Mouse (Mus musculus) megakaryocyte, adult 5-6 weeks (primary cell): ENCODE data around the gene Iqcb1. TPM values are rescaled to one million over a fixed set of nuclear protein-coding genes. Genes with fewer than 3 reads are reported as not detected.
"Not testable (repeated sequence)": the region's sequence is repeated elsewhere in the genome, so short reads cannot be mapped to it uniquely, and the experiment has no call there.

Experiments used
- ATAC-seq: 2 replicates; pipeline ENCODE4 v1.8.0; 2016; ENCODE audit warnings: mild to moderate bottlenecking, inconsistent platforms; ENCODE audit not compliant: poor library complexity, severe bottlenecking
- total RNA-seq, 2 experiments: library from RNA; stranded (forward) in 1 of 2; stranded (reverse) in 1 of 2; fragments of 153-499, 151-499 nt in 1 of 2; fragments of 221-1000, 200-1000 nt in 1 of 2; gene quantifications; 2 replicates each; pipeline versions ENCODE4 v1.2.3 to v1.2.4; 2015 to 2017

Gene Iqcb1
- total RNA-seq (2015) (2.8 and 3.7 TPM in 2 replicates), total RNA-seq (2017) (3.6 and 5.5 TPM in 2 replicates)

DNA sequence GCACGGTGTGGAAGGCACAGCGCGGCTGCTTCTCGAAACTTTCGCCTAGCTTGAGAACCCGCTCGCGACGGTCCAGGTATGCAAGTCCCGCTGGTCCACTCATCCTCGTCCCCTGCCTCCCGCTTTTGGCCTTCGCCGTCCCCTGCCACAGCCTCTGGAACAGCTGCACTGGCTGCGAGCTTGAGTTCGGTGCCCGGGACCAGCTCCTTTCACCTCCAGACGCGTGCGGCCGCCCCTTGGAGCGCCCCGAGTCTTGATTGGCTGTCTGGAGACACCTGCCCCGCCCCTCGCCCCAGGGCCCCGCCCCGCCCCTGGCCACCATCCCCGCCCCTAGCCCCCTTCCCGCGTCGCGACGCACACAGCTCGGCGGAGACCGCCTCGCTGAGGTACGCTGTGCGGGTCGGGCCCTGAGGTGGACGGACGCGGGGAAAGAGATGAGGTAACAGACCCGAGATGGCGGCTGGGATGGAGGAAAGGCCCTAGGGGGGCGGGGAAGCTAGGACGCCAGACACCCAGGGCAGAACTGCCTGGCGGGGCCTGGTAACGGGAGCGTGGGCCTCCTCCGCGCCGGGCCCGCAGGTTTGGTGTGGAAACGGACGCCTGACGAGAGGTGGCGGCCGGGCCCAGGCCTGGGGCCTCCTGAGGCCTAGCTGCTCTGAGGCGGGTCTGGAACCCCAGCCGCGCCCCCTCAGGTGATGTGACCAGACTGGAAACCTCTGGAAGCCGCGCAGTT is at the start of gene Iqcb1:
Iqcb1 (plus strand) TSS at position 332 of the 733 bp plus-strand sequence.
- peak; percentile 93 for ATAC-seq

DNA sequence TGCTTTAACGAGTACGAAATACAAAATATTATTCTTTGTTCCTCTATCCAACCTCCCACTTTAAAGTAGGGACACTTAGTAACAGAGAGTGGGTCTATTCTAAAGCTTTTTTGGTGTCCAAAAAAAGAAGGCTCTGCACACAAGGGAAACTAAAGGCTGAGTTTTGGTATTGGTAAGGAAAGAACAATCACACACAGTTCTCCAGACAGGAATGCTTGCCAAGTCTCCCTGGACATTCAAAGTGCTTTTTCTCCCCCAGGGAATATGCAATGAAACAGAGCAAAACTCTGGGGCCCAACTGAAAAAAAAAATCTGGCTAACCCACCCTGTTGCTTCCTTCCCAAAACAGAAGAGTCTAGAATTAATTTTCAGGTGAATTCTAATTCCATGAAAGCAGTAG is 44.0 kb upstream of the Iqcb1 start:
- no peak for ATAC-seq

DNA sequence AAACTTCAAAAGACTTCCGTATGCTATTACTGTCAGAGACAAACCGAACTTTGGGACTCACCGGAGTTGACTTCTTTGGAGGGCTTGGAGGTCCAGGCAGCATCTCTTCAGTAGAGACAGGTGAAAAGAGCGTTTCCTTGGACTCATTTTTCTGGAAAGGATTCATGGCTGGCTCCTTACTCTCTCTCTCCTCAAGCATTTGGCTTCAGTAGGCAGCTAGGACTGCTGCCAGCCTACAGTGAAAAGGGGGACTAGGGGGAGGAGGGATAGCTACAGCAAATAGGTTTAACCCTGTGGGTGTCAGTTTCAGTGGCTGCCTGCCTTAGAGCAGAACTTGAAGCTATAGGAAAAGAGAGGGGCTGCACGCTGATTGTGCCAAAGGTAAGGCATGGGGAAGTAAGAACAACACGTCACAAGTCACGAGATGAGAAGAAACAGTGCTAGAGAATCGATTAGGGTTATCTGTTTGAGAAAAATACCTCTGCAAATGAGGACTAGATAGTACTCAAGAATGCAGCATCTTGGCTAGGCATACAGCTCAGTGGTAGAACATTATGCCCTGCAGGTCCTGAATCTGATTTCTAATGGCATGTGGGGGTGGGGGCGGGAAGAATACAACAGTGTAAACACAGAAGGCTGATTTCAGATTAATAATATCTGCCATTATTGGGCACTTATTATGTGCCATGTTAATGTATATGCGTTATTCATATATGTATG is 43.4 kb upstream of the Iqcb1 start, which contains the start of gene Slc15a2:
Slc15a2 (minus strand) TSS at position 369 of the 720 bp plus-strand sequence.
- ATAC-seq: no peak

DNA sequence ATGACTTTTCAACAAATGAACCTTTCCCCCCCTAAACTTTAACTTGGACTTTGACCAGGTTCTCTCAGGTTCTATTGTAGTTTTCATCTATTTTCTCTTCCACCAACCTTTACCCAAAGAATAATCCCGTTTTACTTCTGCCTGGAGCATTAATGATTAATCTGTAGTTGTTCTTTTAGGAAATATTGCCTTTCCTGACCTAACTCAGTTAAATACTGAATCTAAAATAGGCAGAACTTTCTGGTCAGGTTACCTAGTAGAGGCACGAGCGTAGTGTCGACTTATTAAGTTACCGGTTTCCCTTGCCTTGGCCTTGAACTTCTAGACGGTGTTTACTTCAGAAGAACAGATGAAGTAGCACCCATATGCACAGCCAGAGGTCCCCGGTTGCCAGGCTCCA is 41.7 kb upstream of the Iqcb1 start:
- no peak for ATAC-seq

DNA sequence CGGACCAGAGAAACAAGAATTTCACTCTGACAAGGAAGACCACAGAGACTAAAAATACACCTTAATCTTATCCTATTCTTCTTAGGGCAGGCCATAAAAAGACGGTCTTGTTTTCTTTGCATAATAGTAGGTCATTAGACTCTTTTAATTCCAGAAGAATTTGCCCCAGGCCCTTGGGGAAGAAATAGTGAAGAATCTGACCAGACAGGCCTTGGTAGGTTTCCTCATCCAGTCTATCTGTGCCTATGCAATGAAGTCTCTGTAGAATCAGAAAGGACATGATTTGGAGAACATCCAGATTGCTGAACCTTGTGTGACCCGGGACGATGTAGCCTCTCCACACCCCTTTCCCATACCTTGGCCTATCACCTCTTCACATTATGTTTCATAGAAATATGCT is 38.0 kb upstream of the Iqcb1 start:
- ATAC-seq: no peak

DNA sequence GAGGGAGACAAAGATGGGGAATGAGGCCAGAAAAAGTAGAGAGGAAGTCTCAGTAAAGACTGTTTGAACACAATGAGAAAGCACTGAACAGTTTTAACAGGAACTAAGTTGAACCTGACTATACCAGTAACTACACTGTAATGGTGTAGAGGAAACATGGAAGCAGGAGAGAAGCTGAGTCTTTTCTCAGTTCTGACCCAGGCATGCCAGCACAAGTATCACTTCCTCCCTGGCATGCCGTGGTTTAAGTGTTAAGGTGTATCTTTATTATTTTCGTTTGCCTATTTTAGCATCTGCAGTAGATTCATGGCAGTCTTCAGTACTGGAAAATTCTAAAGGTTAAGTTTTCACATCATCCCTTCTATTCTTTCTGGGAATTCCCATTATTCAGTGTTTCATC is 33.2 kb upstream of the Iqcb1 start:
- peak; percentile 35; the same call in 1 of the 2 replicates for ATAC-seq

DNA sequence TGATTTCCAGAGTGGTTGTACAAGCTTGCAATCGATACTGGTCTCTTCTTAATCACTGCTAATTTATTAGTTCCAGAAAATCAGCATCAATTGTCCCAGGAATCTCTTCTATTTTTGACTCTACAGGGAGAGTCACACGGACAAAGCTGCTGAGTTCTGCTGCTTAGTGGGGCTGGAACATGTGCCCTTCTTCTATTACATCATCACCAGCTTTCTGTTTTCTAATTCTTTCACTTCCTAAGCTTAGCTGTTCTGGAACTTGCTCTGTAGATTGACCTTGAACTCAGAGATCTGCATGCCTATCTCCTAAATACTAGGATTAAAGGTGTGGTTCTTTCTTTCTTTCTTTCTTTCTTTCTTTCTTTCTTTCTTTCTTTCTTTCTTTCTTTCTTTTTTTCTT is 29.9 kb upstream of the Iqcb1 start:
- no peak for ATAC-seq

DNA sequence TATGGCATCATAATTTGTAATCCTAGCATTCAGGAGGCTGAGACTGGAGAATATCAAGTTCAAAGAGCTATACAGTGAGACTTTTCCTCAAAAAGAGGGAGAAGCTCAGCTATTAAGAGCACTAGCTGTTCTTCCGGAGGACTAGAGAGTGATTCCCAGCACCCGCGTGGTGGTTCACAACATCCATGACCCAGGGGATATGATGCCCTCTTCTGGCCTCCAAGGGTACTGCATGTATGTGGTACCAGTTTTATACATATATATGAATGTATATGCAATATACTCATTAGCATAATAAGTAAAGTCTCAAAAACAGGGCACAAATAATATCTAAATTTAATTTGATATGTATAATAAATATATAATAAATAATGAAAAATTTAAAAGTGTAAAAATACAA is 25.8 kb upstream of the Iqcb1 start:
- no peak for ATAC-seq

DNA sequence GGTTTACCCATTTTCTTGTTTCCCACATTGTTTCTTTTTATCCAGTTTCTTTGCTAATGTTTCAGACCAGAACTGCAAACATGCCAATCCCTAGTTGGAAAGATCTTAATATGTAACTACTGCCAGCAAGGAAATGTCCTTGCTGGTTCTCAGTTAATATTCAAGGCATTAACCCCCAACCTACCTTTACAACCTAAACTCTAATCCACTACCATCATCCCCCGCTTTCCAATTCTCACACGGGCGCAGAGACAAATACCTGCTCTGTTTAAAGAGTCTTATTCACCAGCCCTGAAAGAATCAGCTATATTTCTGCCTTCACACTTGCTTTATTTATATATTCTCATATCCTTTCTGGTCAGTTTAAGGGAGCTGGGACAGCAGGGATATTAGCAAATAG is 19.6 kb upstream of the Iqcb1 start:
- no peak for ATAC-seq

DNA sequence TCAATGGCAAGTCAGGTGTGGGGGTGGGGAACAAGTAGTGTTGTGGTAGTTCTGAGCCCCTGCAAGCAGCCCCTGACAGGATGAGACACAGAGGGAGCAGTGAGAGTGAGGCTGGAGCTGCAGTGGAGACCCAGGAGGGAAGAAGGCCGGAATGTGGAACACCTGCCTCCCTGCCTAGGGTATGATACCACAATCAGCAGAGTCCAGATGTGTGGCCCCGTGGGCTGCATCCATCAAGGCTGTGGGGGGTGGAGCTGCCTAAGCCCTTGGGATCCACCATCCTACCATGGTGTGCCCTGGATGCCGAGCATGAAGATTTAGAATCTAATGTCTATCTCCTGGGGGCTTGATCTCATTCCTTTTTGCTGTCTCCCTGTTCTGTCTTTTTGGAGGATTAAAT is 14.5 kb upstream of the Iqcb1 start:
- no peak for ATAC-seq

DNA sequence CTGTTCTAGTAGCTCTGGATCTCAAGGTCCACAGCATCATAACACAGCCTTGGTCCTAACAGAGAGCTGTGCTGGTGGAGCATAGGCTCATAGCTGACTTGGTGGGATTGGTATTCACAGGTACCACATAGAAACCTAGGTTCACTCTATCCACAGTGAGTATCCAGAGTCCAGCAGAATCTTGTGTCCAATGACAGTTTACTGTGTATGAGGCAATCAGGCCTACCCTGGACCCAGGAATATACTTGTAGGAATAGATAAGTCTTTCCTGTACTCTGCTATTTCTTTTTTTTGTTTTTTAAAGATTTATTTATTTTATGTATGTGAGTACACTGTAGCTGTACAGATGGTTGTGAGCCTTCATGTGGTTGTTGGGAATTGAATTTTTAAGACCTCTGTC is 11.3 kb upstream of the Iqcb1 start:
- ATAC-seq: no peak

DNA sequence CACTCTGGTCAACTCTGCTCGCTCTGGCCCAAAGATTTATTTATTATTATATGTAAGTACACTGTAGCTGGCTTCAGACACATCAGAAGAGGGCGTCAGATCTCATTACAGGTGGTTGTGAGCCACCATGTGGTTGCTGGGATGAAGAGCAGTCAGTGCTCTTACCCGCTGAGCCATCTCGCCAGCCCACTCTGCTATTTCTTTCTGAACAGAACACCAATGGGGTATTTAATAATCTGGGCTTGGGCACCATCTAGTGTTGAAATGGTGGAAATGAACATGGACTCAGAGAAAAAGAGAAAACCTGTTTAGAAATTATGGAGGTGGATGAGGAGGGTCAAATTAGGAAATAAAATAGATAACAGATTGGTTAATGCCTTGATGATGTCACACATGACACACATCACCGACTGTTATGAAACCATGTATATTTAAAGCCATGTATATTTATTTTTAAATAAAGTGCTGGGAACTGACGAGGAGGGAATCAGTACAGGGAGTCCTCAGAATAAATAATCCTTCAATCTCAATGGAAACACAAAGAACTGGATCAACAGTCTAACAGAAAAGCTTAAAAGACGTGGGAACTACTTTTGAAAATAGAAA is 10.8 kb upstream of the Iqcb1 start:
- peak; percentile 93 for ATAC-seq

DNA sequence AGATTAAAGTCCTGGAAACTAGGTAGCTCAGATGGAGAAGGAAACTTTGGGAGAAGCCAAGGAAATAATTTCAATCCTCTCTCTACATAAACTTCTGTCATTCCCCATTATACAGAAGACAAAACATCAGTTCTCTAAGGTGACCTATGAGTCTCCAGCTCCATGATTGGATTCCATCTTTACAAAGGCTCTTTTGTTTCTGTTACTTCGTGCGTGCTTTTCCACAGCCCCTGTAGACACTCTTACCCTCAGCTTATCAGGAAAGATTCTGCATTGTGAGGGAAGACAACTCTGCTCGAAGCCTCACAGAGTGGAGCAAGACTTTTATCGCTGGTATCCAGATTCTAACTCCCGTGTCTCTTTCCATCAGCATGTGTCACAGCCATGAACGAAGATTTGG is 8.2 kb upstream of the Iqcb1 start:
- ATAC-seq: no peak

DNA sequence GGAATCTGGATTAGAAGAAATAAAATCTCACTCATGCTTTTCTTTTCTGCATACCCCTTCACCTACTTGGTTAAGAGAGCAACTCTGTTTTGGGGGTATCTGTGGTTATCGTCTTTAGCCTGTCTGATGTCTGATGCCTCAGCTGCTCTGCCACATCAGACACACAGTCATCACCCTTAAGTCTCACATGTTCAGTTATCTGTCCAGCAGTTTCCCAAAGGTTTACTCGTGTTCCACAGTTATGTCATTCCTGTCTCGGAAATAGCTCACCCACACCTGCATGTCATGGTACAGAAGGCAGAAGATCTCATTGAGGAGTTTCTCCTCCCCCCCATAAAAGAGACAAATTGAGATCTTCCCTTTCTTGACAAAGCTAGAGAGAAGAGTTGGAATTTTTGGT is 7.4 kb upstream of the Iqcb1 start:
- no peak for ATAC-seq

DNA sequence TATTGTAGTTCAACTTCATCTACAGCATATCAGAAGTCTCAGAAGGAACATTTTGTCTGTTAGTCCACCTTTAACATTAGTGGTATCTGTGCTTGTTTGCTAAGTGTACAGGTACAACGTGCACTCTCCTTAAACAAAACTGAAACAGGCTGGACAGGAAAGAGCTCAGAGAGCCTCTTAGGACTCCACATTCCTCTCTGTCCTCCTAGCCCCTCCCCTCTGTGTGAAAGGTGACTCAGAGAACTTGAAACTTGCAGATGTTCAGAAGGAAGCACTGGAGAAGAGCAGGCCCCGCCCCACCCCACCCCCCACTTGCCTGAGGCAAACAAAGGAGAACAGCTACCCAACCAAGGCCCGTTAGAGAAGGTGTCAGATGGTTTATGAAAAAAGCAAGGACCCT is 6.7 kb upstream of the Iqcb1 start:
- peak; percentile 75 for ATAC-seq

DNA sequence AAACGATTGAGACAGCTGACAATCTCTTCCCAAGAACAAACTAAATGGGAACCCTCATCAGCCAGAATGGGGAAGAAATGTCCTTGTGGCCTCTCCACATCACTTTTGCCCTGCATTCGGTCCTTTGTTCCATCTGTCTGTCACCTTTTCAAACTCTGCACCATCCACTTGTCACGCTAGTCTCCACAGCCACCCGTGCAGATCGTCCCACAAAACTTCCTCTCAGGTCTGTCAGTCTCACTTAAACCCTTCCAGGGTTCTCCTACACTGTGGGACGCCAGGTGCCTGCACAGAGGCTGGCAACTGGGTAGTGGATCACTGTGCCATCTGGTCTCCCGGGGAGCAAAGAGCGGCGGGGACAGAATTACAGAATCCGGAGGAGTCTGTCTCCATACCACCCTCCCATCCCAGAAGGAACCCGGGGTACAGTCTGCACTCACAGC is 553 bp upstream of the Iqcb1 start:
- no peak; the same call in 1 of the 2 replicates for ATAC-seq

DNA sequence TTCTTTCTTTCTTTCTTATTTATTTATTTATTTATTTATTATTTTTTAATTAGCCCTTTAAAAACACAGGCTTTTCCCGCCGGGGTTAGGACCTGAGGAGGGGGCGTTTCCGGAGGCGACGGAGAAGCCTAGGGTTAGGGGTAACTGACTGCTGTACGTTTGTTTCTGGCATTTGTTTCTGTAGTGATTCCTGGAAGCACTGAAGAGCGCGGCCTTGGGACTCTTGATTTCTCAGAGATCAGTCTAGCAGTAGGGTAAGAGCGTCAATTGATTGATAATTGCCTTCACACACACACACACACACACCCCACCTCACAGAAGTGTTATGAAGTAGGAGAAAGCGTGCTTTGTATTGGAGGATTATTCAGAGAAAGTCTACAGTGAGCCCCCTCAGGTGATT is 635 bp downstream of the Iqcb1 start:
- no peak for ATAC-seq

DNA sequence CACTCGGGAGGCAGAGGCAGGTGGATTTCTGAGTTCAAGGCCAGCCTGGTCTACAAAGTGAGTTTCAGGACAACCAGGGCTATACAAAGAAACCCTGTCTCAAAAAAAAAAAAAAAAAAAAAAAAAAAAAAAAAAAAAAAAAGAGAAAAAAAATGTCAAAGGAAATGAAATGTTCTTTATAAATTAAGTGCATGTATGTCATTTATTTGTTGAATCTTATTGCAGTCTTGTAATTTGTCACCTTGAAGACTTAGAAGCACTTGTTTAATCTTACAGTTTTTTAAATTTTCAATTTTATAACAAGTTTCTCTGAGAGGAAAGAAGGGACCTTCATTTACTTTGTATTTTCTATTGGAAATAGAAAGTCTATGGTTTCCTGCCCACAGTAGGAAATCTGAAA is 18.7 kb downstream of the Iqcb1 start:
- ATAC-seq: not testable (repeated sequence)

DNA sequence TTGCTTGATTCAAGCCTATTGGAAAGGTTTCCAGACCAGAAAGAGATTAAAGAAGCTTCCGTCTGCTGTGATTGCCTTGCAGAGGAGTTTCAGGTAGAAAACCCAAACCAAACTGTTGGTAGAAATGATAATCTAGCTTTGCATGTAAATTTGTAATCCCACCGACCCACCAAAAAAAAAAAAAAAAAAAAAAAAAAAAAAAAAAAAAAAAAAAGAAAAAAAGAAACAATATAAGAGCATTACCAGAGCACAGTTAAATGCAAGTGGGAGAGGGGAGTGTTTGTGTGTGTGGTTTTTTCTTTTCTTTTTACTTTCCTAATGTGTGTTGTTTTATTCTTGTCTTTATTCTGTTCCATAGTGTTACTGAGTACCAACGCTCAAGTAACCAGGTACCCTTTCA is 23.0 kb downstream of the Iqcb1 start:
- ATAC-seq: no peak

DNA sequence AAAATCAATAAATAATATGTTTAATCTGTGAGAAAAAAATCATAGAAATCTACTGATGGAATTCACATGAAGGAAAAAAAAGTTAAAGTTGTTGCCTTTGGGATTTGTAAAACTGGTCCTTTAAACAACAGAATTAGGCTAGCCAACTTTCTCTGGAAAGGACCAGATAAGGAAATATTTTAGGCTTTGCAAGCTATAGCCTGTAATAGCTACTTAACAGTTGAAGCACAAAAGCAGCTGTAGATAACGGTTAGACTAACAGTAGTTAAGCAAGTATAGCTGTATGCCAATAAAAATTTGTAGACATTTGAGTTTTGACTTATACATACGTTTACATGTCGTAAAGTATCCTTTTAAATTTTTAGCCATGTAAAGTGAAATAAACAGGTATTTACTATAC is 35.4 kb downstream of the Iqcb1 start:
- ATAC-seq: no peak

DNA sequence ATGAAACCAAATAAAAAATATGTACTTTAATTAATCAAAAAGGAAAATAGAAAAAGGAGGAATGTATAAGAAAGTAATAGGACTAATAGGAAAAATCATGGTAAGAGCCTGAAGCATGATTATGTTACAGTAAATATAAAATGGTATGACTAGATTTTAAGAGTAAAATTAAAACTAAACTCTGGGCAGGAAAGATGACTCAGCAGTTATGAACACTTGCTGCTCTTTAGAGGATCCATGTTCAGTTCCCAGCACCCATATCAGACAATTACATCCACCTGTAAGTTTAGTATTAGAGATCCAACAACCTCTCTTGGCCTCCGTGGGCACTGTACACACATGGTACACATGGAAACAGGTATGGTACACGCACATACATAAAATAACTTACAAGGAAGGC is 41.3 kb downstream of the Iqcb1 start:
- no peak for ATAC-seq
